Mouse (Mus musculus): ENCODE data around the gene Trim3. TPM values are rescaled to one million over a fixed set of nuclear protein-coding genes. Genes with fewer than 3 reads are reported as not detected.

Gene Trim3
- total and polyA plus RNA-seq, 3 experiments: 20.5 to 39.8 (median 23.0) TPM

GRCm38 (mm10) chr7:105617810-105618209 is 15.6 kb downstream of the Trim3 start:
- no peaks in the 10 kb centered on the region for H3K79me2 ChIP-seq (replicated peaks; ENCODE audit: control insufficient read depth, insufficient read depth, low read length)
- H3K27ac ChIP-seq: no peak overlapping the region
- DNase-seq: no peak
- TF ChIP-seq EP300 (IDR thresholded peaks at IDR 0.05; ENCODE audit: insufficient read depth, low read depth, low read length) (no peak), POLR2A (IDR thresholded peaks at IDR 0.05; ENCODE audit: insufficient read depth, low read depth, low read length) (no peak), CTCF (IDR thresholded peaks at IDR 0.05) (no peak)
- 96% methylated on average over 22 of the region's 22 CpGs for WGBS
- H3K4me3 ChIP-seq: no peak overlapping the region
- no peaks in the 10 kb centered on the region for H3K27me3 ChIP-seq (ENCODE audit: control insufficient read depth, insufficient read depth, low read length)
- no peak overlapping the region for H3K9ac ChIP-seq (ENCODE audit: low read depth, low read length)
- intact Hi-C loops (cut with DNase I): no loop called here
- H3K36me3 ChIP-seq (ENCODE audit: control insufficient read depth, insufficient read depth, low read length): peaks cover 5% of the 10 kb centered on the region
- H3K4me1 ChIP-seq (ENCODE audit: control insufficient read depth, insufficient read depth, low read length): peaks cover 3% of the 10 kb centered on the region

- H3K27me3 ChIP-seq (ENCODE audit: control insufficient read depth, insufficient read depth, low read length): no peaks in the 10 kb centered on the region
- H3K4me1 ChIP-seq (ENCODE audit: control insufficient read depth, insufficient read depth, low read length): peaks cover 3% of the 10 kb centered on the region
- WGBS: 54% methylated on average over 6 of the region's 6 CpGs
- intact Hi-C loops (cut with DNase I): no loop called here
- H3K27ac ChIP-seq: no peak overlapping the region
- no peaks in the 10 kb centered on the region for H3K79me2 ChIP-seq (replicated peaks; ENCODE audit: control insufficient read depth, insufficient read depth, low read length)
- H3K4me3 ChIP-seq: no peak overlapping the region
- no peak for DNase-seq
- peaks cover 5% of the 10 kb centered on the region for H3K36me3 ChIP-seq (ENCODE audit: control insufficient read depth, insufficient read depth, low read length)
- H3K9ac ChIP-seq (ENCODE audit: low read depth, low read length): no peak overlapping the region
- TF ChIP-seq EP300 (IDR thresholded peaks at IDR 0.05; ENCODE audit: insufficient read depth, low read depth, low read length): no peak
Observed at GRCm38 (mm10) chr7:105616561-105616960, 16.8 kb downstream of the Trim3 start.

GRCm38 (mm10) chr7:105615720-105616119 is 17.7 kb downstream of the Trim3 start:
- no peak for DNase-seq
- H3K79me2 ChIP-seq (replicated peaks; ENCODE audit: control insufficient read depth, insufficient read depth, low read length): no peaks in the 10 kb centered on the region
- H3K27me3 ChIP-seq (ENCODE audit: control insufficient read depth, insufficient read depth, low read length): no peaks in the 10 kb centered on the region
- intact Hi-C loops (cut with DNase I): no loop called here
- no peak overlapping the region for H3K9ac ChIP-seq (ENCODE audit: low read depth, low read length)
- no peak overlapping the region for H3K27ac ChIP-seq
- TF ChIP-seq POLR2A (IDR thresholded peaks at IDR 0.05; ENCODE audit: insufficient read depth, low read depth, low read length): no peak
- TF ChIP-seq EP300 (IDR thresholded peaks at IDR 0.05; ENCODE audit: insufficient read depth, low read depth, low read length): no peak
- no peak for TF ChIP-seq CTCF (IDR thresholded peaks at IDR 0.05)
- peaks cover 3% of the 10 kb centered on the region for H3K4me1 ChIP-seq (ENCODE audit: control insufficient read depth, insufficient read depth, low read length)
- peaks cover 5% of the 10 kb centered on the region for H3K36me3 ChIP-seq (ENCODE audit: control insufficient read depth, insufficient read depth, low read length)
- no peak overlapping the region for H3K4me3 ChIP-seq
- 31% methylated on average over 1 of the region's 1 CpGs for WGBS

GRCm38 (mm10) chr7:105614400-105614799 is 19.0 kb downstream of the Trim3 start:
- DNase-seq: no peak
- WGBS: 91% methylated on average over 1 of the region's 1 CpGs
- Histone ChIP-seq H3K9ac (ENCODE audit: low read depth, low read length) (no peak overlapping the region), H3K79me2 (replicated peaks; ENCODE audit: control insufficient read depth, insufficient read depth, low read length) (no peaks in the 10 kb centered on the region), H3K27ac (no peak overlapping the region), H3K4me1 (ENCODE audit: control insufficient read depth, insufficient read depth, low read length) (peaks cover 3% of the 10 kb centered on the region), H3K4me3 (no peak overlapping the region), H3K27me3 (ENCODE audit: control insufficient read depth, insufficient read depth, low read length) (no peaks in the 10 kb centered on the region), H3K36me3 (ENCODE audit: control insufficient read depth, insufficient read depth, low read length) (peaks cover 5% of the 10 kb centered on the region)
- intact Hi-C loops (cut with DNase I): no loop called here
- no peak for TF ChIP-seq EP300 (IDR thresholded peaks at IDR 0.05; ENCODE audit: insufficient read depth, low read depth, low read length)
- no peak for TF ChIP-seq CTCF (IDR thresholded peaks at IDR 0.05)
- TF ChIP-seq POLR2A (IDR thresholded peaks at IDR 0.05; ENCODE audit: insufficient read depth, low read depth, low read length): no peak

GRCm38 (mm10) chr7:105611767-105612166 is 21.6 kb downstream of the Trim3 start:
- Histone ChIP-seq H3K4me3 (no peak overlapping the region), H3K9ac (ENCODE audit: low read depth, low read length) (no peak overlapping the region), H3K79me2 (replicated peaks; ENCODE audit: control insufficient read depth, insufficient read depth, low read length) (no peaks in the 10 kb centered on the region), H3K4me1 (ENCODE audit: control insufficient read depth, insufficient read depth, low read length) (peaks cover 3% of the 10 kb centered on the region), H3K27ac (no peak overlapping the region), H3K27me3 (ENCODE audit: control insufficient read depth, insufficient read depth, low read length) (no peaks in the 10 kb centered on the region), H3K36me3 (ENCODE audit: control insufficient read depth, insufficient read depth, low read length) (peaks cover 5% of the 10 kb centered on the region)
- intact Hi-C loops (cut with DNase I): no loop called here
- no peak for TF ChIP-seq EP300 (IDR thresholded peaks at IDR 0.05; ENCODE audit: insufficient read depth, low read depth, low read length)
- no peak for TF ChIP-seq POLR2A (IDR thresholded peaks at IDR 0.05; ENCODE audit: insufficient read depth, low read depth, low read length)
- no peak for TF ChIP-seq CTCF (IDR thresholded peaks at IDR 0.05)
- 85% methylated on average over 1 of the region's 1 CpGs for WGBS
- DNase-seq: no peak

GRCm38 (mm10) chr7:105608467-105608866 is 24.9 kb downstream of the Trim3 start:
- 83% methylated on average over 3 of the region's 3 CpGs for WGBS

More at GRCm38 (mm10) chr7:105608467-105608866, 24.9 kb downstream of the Trim3 start:
- Histone ChIP-seq H3K27me3 (ENCODE audit: control insufficient read depth, insufficient read depth, low read length) (no peaks in the 10 kb centered on the region), H3K79me2 (replicated peaks; ENCODE audit: control insufficient read depth, insufficient read depth, low read length) (no peaks in the 10 kb centered on the region), H3K27ac (no peak overlapping the region), H3K4me3 (no peak overlapping the region), H3K9ac (ENCODE audit: low read depth, low read length) (no peak overlapping the region), H3K36me3 (ENCODE audit: control insufficient read depth, insufficient read depth, low read length) (no peaks in the 10 kb centered on the region; the same call in 1 of the 2 replicates), H3K4me1 (ENCODE audit: control insufficient read depth, insufficient read depth, low read length) (no peaks in the 10 kb centered on the region)
- TF ChIP-seq EP300 (IDR thresholded peaks at IDR 0.05; ENCODE audit: insufficient read depth, low read depth, low read length) (no peak), CTCF (IDR thresholded peaks at IDR 0.05) (no peak), POLR2A (IDR thresholded peaks at IDR 0.05; ENCODE audit: insufficient read depth, low read depth, low read length) (no peak)
- intact Hi-C loops (cut with DNase I): loop anchor here (10.0 kb wide), 1 partner anchor 194 kb away; no protein-coding TSS in a partner anchor
- DNase-seq: no peak

Data from heart, adult 2 months (tissue).